Comparison of ENCODE assay signal across 27 mouse cellular contexts in genomic region chr2:50832471-50832870, GRCm38 (mm10).
DNase-seq lines count a peak whose midpoint lies in the region; ATAC-seq and TF ChIP-seq lines count a peak whose summit lies in the region.
"Had no signal": no experiment of that assay in that cellular context is flagged by ENCODE, and none has a peak within 500 bp of the region (broad histone marks: within the 10 kb centered on the region; RNA-seq: fewer than 3 reads in every experiment).

No protein-coding gene starts in this region.

- no peaks in the 10 kb centered on the region for H3K79me2 ChIP-seq in myocyte (ENCODE audit: control insufficient read depth, insufficient read depth)

- peaks cover 11% of the 10 kb centered on the region for H3K4me1 ChIP-seq in midbrain, embryonic 10.5 days
- H3K4me1 ChIP-seq in midbrain, embryonic 15.5 days: 0 out of 2 replicates have a peak, but pooled peaks cover 5% of the 10 kb centered on the region
- H3K4me1 ChIP-seq: embryonic facial prominence, embryonic 12.5 days; embryonic facial prominence, embryonic 15.5 days had no signal

- no peak overlapping the region for H3K4me2 ChIP-seq in midbrain, embryonic 15.5 days
- H3K4me2 ChIP-seq in myocyte (ENCODE audit: low read depth): no peak overlapping the region
- H3K4me2 ChIP-seq: embryonic facial prominence, embryonic 12.5 days; embryonic facial prominence, embryonic 15.5 days; heart, embryonic 13.5 days; hindbrain, embryonic 14.5 days had no signal

- no peak overlapping the region for H3ac ChIP-seq in myocyte (ENCODE audit: control insufficient read depth, insufficient read length)

- no peaks in the 10 kb centered on the region for H3K9me3 ChIP-seq in midbrain, embryonic 10.5 days (replicated peaks)
- H3K9me3 ChIP-seq in midbrain, embryonic 15.5 days: no peaks in the 10 kb centered on the region
- H3K9me3 ChIP-seq: embryonic facial prominence, embryonic 12.5 days; embryonic facial prominence, embryonic 15.5 days; heart, embryonic 13.5 days had no signal

- no peak for ATAC-seq in midbrain, embryonic 15.5 days (replicated peaks)
- ATAC-seq: forebrain, embryonic 14.5 days; forebrain, postnatal 0 days; hindbrain, postnatal 0 days; inflammation-experienced regulatory T-cells, adult 6 months had no signal

- WGBS in midbrain, embryonic 10.5 days: 61% methylated on average over 4 of the region's 4 CpGs
- WGBS in midbrain, embryonic 15.5 days: 27% methylated on average over 4 of the region's 4 CpGs

- no peaks in the 10 kb centered on the region for H3K27me3 ChIP-seq in midbrain, embryonic 10.5 days (ENCODE audit: low read depth, poor library complexity, severe bottlenecking)
- H3K27me3 ChIP-seq in midbrain, embryonic 15.5 days (replicated peaks): no peaks in the 10 kb centered on the region
- H3K27me3 ChIP-seq in myocyte (ENCODE audit: control insufficient read depth, insufficient read depth, insufficient read length): no peaks in the 10 kb centered on the region
- H3K27me3 ChIP-seq: CH12.LX; embryonic facial prominence, embryonic 12.5 days; embryonic facial prominence, embryonic 15.5 days; heart, embryonic 13.5 days had no signal

- H3K27ac ChIP-seq in midbrain, embryonic 10.5 days (replicated peaks): peak overlapping the region; percentile 39; the same call in 1 of the 2 replicates
- H3K27ac ChIP-seq in midbrain, embryonic 15.5 days: no peak overlapping the region
- H3K27ac ChIP-seq: embryonic facial prominence, embryonic 12.5 days; embryonic facial prominence, embryonic 15.5 days; gastrocnemius, adult 2 months; heart, embryonic 13.5 days; hindbrain, embryonic 14.5 days; hindbrain, postnatal 0 days had no signal

- no peak overlapping the region for H3K4me3 ChIP-seq in midbrain, embryonic 10.5 days
- no peak overlapping the region for H3K4me3 ChIP-seq in midbrain, embryonic 15.5 days
- no peak overlapping the region for H3K4me3 ChIP-seq in myocyte
- H3K4me3 ChIP-seq: embryonic facial prominence, embryonic 12.5 days; embryonic facial prominence, embryonic 15.5 days; gastrocnemius, adult 2 months; heart, embryonic 13.5 days had no signal

- TF ChIP-seq POLR2A in myocyte (IDR thresholded peaks at IDR 0.05; ENCODE audit: insufficient read length, low read depth): no peak

- no peak for DNase-seq in midbrain, embryonic 10.5 days (ENCODE audit: low spot score)
- peak; percentile 63 for DNase-seq in 3T3-L1 (ENCODE audit: low read depth, low spot score)
- no peak for DNase-seq in kidney, postnatal 14 days
- DNase-seq in spleen, adult 12 weeks (ENCODE audit: low spot score): no peak
- DNase-seq: adrenal gland, adult 2 months; adrenal gland, postnatal 14 days; cerebellum, adult 11 months; cerebellum, adult 2 months; cerebellum, adult 9-11 months; cerebellum, postnatal 25 days; forebrain, postnatal 0 days; gastrocnemius, adult 2 months; gastrocnemius, postnatal 14 days; heart, adult 18-20 months; heart, postnatal 14 days; heart, postnatal 4 days had no signal

- H3K9ac ChIP-seq in midbrain, embryonic 15.5 days: no peak overlapping the region
- H3K9ac ChIP-seq: embryonic facial prominence, embryonic 12.5 days; embryonic facial prominence, embryonic 15.5 days; forebrain, postnatal 0 days; heart, embryonic 13.5 days; hindbrain, embryonic 14.5 days had no signal

- H3K36me3 ChIP-seq in midbrain, embryonic 10.5 days: no peaks in the 10 kb centered on the region
- no peaks in the 10 kb centered on the region for H3K36me3 ChIP-seq in midbrain, embryonic 15.5 days (replicated peaks)
- no peaks in the 10 kb centered on the region for H3K36me3 ChIP-seq in myocyte (ENCODE audit: control insufficient read depth, insufficient read depth)
- H3K36me3 ChIP-seq: embryonic facial prominence, embryonic 12.5 days; embryonic facial prominence, embryonic 15.5 days; G1E; heart, embryonic 13.5 days had no signal

TF ChIP-seq in myocyte, 11 proteins besides CTCF, POLR2A, EP300 and RAD21:
- TF ChIP-seq TCF3 (IDR thresholded peaks at IDR 0.05; ENCODE audit: insufficient read length, low read depth) (no peak), USF1 (IDR thresholded peaks at IDR 0.05; ENCODE audit: low read depth) (peak; percentile 54)
